26 mouse cellular contexts compared by ENCODE assay signal in the genomic region with DNA sequence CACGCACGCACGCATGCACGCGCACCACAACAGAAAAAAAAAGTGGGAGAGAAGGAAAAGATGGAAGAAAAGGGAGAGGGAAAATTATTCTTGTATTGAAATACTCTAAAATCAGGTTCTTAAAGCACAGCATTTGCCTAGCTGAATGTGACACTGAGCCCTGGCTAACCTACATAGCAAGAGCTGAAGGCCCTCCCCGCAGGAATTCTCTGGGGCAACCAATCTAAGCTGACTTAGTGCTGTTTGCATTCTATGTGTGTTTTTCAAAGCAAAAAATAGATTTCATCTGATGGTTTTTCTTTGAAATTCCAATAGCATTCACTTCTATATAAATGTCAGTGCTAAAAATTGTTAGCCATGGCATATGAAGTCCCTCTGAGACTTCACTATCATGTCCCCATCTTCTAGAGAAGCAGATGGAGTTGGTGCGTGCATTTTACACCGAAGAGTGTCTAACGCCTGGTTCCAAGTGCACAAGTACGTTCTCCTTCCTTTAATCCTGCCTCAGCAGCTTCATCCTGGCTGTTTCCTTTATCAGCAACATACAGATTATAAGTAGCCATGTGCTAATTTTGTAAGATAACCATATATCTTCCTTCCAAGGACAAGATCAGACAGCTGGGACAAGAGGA.
"Had no signal": no experiment of that assay in that cellular context is flagged by ENCODE, and none has a peak within 500 bp of the region (broad histone marks: within the 10 kb centered on the region; RNA-seq: fewer than 3 reads in every experiment).

No protein-coding gene starts in this region.

- H3K36me3 ChIP-seq: embryonic facial prominence, embryonic 10.5 days; embryonic facial prominence, embryonic 12.5 days; embryonic facial prominence, embryonic 13.5 days; embryonic facial prominence, embryonic 15.5 days; forebrain, embryonic 12.5 days; forebrain, embryonic 15.5 days; heart, embryonic 10.5 days had no signal

- ATAC-seq: forebrain, embryonic 13.5 days; forebrain, embryonic 14.5 days; forebrain, embryonic 15.5 days; forebrain, embryonic 16.5 days had no signal

- H3K4me2 ChIP-seq: embryonic facial prominence, embryonic 12.5 days; embryonic facial prominence, embryonic 13.5 days; embryonic facial prominence, embryonic 15.5 days; forebrain, embryonic 12.5 days; forebrain, embryonic 13.5 days; forebrain, embryonic 15.5 days; heart, embryonic 11.5 days had no signal

- H3K4me1 ChIP-seq: embryonic facial prominence, embryonic 12.5 days; embryonic facial prominence, embryonic 13.5 days; forebrain, embryonic 12.5 days; forebrain, embryonic 13.5 days; forebrain, embryonic 15.5 days; heart, embryonic 10.5 days had no signal

- H3K9me3 ChIP-seq: embryonic facial prominence, embryonic 10.5 days; embryonic facial prominence, embryonic 12.5 days; embryonic facial prominence, embryonic 13.5 days; embryonic facial prominence, embryonic 15.5 days; forebrain, embryonic 12.5 days; forebrain, embryonic 13.5 days; forebrain, embryonic 15.5 days; heart, embryonic 10.5 days had no signal

- H3K4me3 ChIP-seq: embryonic facial prominence, embryonic 10.5 days; embryonic facial prominence, embryonic 12.5 days; embryonic facial prominence, embryonic 13.5 days; embryonic facial prominence, embryonic 15.5 days; erythroblast, embryonic 14.5 days; forebrain, embryonic 12.5 days; forebrain, embryonic 13.5 days; forebrain, embryonic 15.5 days; gastrocnemius, adult 2 months; heart, adult 2 months; heart, embryonic 10.5 days had no signal

- H3K27me3 ChIP-seq: embryonic facial prominence, embryonic 12.5 days; embryonic facial prominence, embryonic 13.5 days; embryonic facial prominence, embryonic 15.5 days; forebrain, embryonic 12.5 days; forebrain, embryonic 13.5 days; forebrain, embryonic 15.5 days had no signal

- H3K9ac ChIP-seq: embryonic facial prominence, embryonic 12.5 days; embryonic facial prominence, embryonic 13.5 days; embryonic facial prominence, embryonic 15.5 days; forebrain, embryonic 12.5 days; forebrain, embryonic 13.5 days; forebrain, embryonic 15.5 days had no signal

- DNase-seq: cerebellum, adult 2 months; cerebellum, adult 9-10 months; cerebellum, adult 9-11 months; cerebellum, postnatal 10 days; cerebellum, postnatal 14 days; cerebellum, postnatal 36 days; embryo, embryonic 11 days; gastrocnemius, adult 2 months; gastrocnemius, postnatal 10 days; gastrocnemius, postnatal 14 days; gastrocnemius, postnatal 25 days; gastrocnemius, postnatal 36 days; heart, adult 18-20 months; heart, adult 2 months had no signal

- H3K27ac ChIP-seq: embryonic facial prominence, embryonic 10.5 days; embryonic facial prominence, embryonic 12.5 days; embryonic facial prominence, embryonic 13.5 days; embryonic facial prominence, embryonic 15.5 days; forebrain, embryonic 12.5 days; forebrain, embryonic 13.5 days; forebrain, embryonic 15.5 days; gastrocnemius, adult 2 months; heart, adult 2 months; heart, embryonic 10.5 days had no signal
